Mouse (Mus musculus) liver, postnatal 0 days (tissue): ENCODE data around the gene Slc44a5. TPM values are rescaled to one million over a fixed set of nuclear protein-coding genes. Genes with fewer than 3 reads are reported as not detected.

Experiments used
- ATAC-seq: fragments of 200-750 bp; cut with Nextera tagmentation; 2 replicates; pipeline ENCODE4 v1.8.0; 2017; ENCODE audit warnings: mild to moderate bottlenecking, moderate library complexity
- DNase-seq: peaks from one replicate; pipeline ENCODE4 v3.0.0-alpha.2; 2016
- H3K27ac ChIP-seq: fragments of 300-500 bp; sonication (generic); 2 replicates; pipeline ENCODE4 v1.5.1; 2014; ENCODE audit warnings: antibody characterized with exemption, moderate library complexity, mild to moderate bottlenecking, low read depth
- H3K27me3 ChIP-seq: fragments of 300-500 bp; sonication (generic); 2 replicates; pipeline ENCODE4 v1.6.1; 2014; ENCODE audit warnings: low read length, control low read depth, mixed read lengths; ENCODE audit not compliant: insufficient read depth
- H3K36me3 ChIP-seq: fragments of 300-500 bp; sonication (generic); replicated peaks from 2 replicates; pipeline ENCODE4 v1.6.1; 2014; ENCODE audit warnings: mild to moderate bottlenecking, control low read depth, low read length, moderate library complexity, mixed read lengths; ENCODE audit not compliant: insufficient read depth
- H3K4me1 ChIP-seq: fragments of 300-500 bp; sonication (generic); 2 replicates; pipeline ENCODE4 v1.6.1; 2014; ENCODE audit warnings: antibody characterized with exemption, mild to moderate bottlenecking, control low read depth; ENCODE audit not compliant: insufficient read depth
- H3K4me2 ChIP-seq: fragments of 300-500 bp; sonication (generic); 2 replicates; pipeline ENCODE4 v1.6.1; 2014; ENCODE audit warnings: low read depth, mild to moderate bottlenecking, low read length, moderate library complexity, mixed read lengths
- H3K4me3 ChIP-seq: fragments of 300-500 bp; sonication (generic); 2 replicates; pipeline ENCODE4 v1.5.1; 2014; ENCODE audit warnings: low read depth, low read length
- H3K9ac ChIP-seq: fragments of 300-500 bp; sonication (generic); replicated peaks from 2 replicates; pipeline ENCODE4 v1.6.1; 2014; ENCODE audit warnings: mild to moderate bottlenecking, moderate library complexity
- H3K9me3 ChIP-seq: fragments of 300-500 bp; sonication (generic); 2 replicates; pipeline ENCODE4 v1.6.1; 2016; ENCODE audit warnings: mild to moderate bottlenecking, control low read depth, low read length, mixed read lengths
- CTCF ChIP-seq: sonication (generic); IDR thresholded peaks from 2 replicates; pipeline ENCODE4 v1.5.1; 2016; ENCODE audit warnings: antibody characterized with exemption, low read depth
- EP300 ChIP-seq: IDR thresholded peaks from 2 replicates; pipeline ENCODE4 v1.6.1; 2016; ENCODE audit warnings: antibody characterized with exemption, low read depth, mild to moderate bottlenecking
- WGBS: fragments of 180-500 bp; shearing (Covaris S2); extraction: QIAGEN DNeasy Blood & Tissue Kit; methylation state at CpG from one replicate; pipeline ENCODE4 v1.1.7; 2014; ENCODE audit not compliant: insufficient replicate concordance; 5-methylcytosine and 5-hydroxymethylcytosine counted together
- polyA plus RNA-seq: library from polyadenylated mRNA; unstranded; fragments of >200 nt; fragmentation: Nextera tagmentation; extraction: Ambion mirVana; gene quantifications from 2 replicates; pipeline ENCODE4 v1.2.1, GENCODE M21; 2015

Slc44a5 gene
- polyA plus RNA-seq, 1 experiment from 2014 or later = 0.02 TPM

DNA sequence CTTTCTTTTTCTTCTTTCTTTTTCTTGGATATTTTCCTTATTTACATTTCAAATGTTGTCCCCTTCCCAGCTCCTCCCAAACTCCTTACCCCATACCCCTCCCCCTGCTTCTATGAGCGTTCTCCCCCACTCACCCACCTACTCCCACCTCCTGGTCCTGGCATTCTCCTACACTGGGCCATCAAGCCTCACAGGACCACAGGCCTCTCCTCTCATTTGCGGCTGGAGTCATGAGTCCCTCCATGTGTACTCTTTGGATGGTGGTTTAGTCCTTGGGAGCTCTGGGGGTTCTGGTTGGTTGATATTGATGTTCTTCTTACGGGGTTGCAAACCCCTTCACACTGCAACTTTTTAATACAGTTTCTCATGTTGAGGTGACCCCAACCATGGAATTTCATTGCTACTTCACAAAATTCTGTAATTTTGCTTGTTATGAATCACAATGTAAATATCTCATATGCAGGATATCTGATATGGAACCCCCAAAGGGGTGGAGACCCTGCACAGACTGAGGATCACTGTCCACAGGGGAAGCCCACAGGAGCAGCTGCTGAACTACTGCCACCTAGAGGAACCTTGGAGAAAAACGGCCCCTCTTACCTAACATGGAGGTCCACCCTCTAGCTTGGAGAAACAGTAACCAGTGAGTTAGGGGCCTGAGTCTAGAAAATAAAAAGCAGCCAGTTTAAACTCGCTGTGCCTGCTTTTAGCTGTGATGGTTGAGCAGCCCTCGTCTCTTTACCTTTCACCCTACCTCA is 11.4 kb upstream of the Slc44a5 start:
- Histone ChIP-seq H3K4me2 (no peak overlapping the region), H3K9me3 (no peaks in the 10 kb centered on the region), H3K9ac (no peak overlapping the region), H3K27me3 (no peaks in the 10 kb centered on the region), H3K36me3 (no peaks in the 10 kb centered on the region), H3K27ac (no peak overlapping the region), H3K4me3 (no peak overlapping the region), H3K4me1 (no peaks in the 10 kb centered on the region)
- WGBS = 55% methylated on average over 6 of the region's 6 CpGs
- TF ChIP-seq EP300 (no peak), CTCF (peak; percentile 68)
- ATAC-seq = no peak
- no peak for DNase-seq

GRCm38 (mm10) chr3:153967447-153967846 is 5.8 kb upstream of the Slc44a5 start:
- ATAC-seq (no peak), DNase-seq (no peak)
- H3K27me3 ChIP-seq = peaks cover 2% of the 10 kb centered on the region; the same call in 1 of the 2 replicates
- no peak for TF ChIP-seq CTCF
- no peak for TF ChIP-seq EP300
- no peaks in the 10 kb centered on the region for H3K4me1 ChIP-seq
- 46% methylated on average over 5 of the region's 5 CpGs for WGBS
- H3K9ac ChIP-seq = no peak overlapping the region
- no peak overlapping the region for H3K27ac ChIP-seq
- no peaks in the 10 kb centered on the region for H3K36me3 ChIP-seq
- H3K9me3 ChIP-seq = no peaks in the 10 kb centered on the region
- H3K4me3 ChIP-seq = no peak overlapping the region
- no peak overlapping the region for H3K4me2 ChIP-seq

DNA sequence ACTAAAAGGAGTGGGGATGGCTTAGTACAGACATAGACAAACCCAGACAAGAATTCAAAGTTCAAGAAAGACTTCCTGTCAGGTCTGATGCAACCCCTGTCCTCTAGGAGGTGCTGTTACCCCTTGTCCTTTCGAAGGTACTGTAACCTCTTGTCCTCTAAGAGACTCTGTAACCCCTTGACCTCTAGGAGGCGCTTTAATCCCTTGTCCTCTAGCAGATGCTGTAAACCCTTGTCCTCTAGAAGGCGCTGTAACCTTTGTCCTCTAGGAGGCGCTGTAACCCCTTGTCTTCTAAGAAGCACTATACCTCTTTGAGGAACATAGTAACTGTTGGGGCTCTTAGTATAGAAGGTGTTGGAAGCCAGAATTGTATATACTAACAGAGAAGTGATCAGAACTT is 4.7 kb upstream of the Slc44a5 start:
- no peaks in the 10 kb centered on the region for H3K36me3 ChIP-seq
- H3K9me3 ChIP-seq = no peaks in the 10 kb centered on the region
- peak; percentile 59 for DNase-seq
- no peak for TF ChIP-seq EP300
- peak; percentile 84 for TF ChIP-seq CTCF
- no peak overlapping the region for H3K27ac ChIP-seq
- H3K27me3 ChIP-seq = peaks cover 13% of the 10 kb centered on the region
- no peak overlapping the region for H3K4me3 ChIP-seq
- no peak overlapping the region for H3K4me2 ChIP-seq
- no peaks in the 10 kb centered on the region; the same call in 1 of the 2 replicates for H3K4me1 ChIP-seq
- ATAC-seq = peak; percentile 64
- no peak overlapping the region for H3K9ac ChIP-seq
- WGBS = 55% methylated on average over 4 of the region's 4 CpGs

GRCm38 (mm10) chr3:153969451-153969850 is 3.8 kb upstream of the Slc44a5 start:
- DNase-seq (no peak), ATAC-seq (no peak)
- Histone ChIP-seq H3K27me3 (peaks cover 22% of the 10 kb centered on the region), H3K4me3 (no peak overlapping the region), H3K9ac (no peak overlapping the region), H3K27ac (no peak overlapping the region), H3K4me1 (no peaks in the 10 kb centered on the region; the same call in 1 of the 2 replicates), H3K4me2 (no peak overlapping the region), H3K36me3 (no peaks in the 10 kb centered on the region), H3K9me3 (no peaks in the 10 kb centered on the region)
- 80% methylated on average over 4 of the region's 4 CpGs for WGBS
- TF ChIP-seq EP300 = no peak
- TF ChIP-seq CTCF = no peak

- peak overlapping the region; percentile 25; the same call in 1 of the 2 replicates for H3K4me3 ChIP-seq
- no peaks in the 10 kb centered on the region for H3K36me3 ChIP-seq
- peaks cover 40% of the 10 kb centered on the region for H3K27me3 ChIP-seq
- DNase-seq (no peak), ATAC-seq (no peak)
- no peak overlapping the region for H3K27ac ChIP-seq
- no peaks in the 10 kb centered on the region for H3K9me3 ChIP-seq
- H3K4me1 ChIP-seq = no peaks in the 10 kb centered on the region; the same call in 1 of the 2 replicates
- no peak overlapping the region for H3K9ac ChIP-seq
- H3K4me2 ChIP-seq = peak overlapping the region; percentile 62; the same call in 1 of the 2 replicates
- WGBS = 10% methylated on average over 21 of the region's 21 CpGs
- TF ChIP-seq CTCF (no peak), EP300 (no peak)
These were observed 919 bp downstream of the Slc44a5 start for GRCm38 (mm10) chr3:153973949-153974760.

DNA sequence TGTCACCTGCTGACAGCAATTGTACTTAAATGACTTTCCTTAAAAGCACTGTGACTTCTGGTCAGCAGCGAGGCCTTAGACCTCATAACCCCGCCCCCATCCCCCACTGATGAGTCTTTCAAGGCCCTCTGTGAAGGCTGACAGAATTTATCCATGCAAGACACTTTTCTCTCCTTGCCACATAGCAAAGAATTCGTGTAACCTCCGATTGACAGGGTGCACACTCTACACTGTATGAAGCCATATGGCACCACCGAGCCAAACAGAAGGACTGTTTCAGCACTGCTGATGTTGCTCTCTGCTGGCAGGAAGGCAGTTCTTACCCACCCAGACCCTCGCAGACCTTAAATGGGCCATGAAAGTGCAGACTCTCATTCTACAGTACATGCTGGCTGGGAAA is 1.8 kb downstream of the Slc44a5 start:
- H3K36me3 ChIP-seq = no peaks in the 10 kb centered on the region
- TF ChIP-seq CTCF = no peak
- TF ChIP-seq EP300 = no peak
- no peak overlapping the region for H3K27ac ChIP-seq
- DNase-seq = no peak
- no peaks in the 10 kb centered on the region for H3K9me3 ChIP-seq
- no peak for ATAC-seq
- H3K27me3 ChIP-seq = peaks cover 40% of the 10 kb centered on the region
- no peaks in the 10 kb centered on the region; the same call in 1 of the 2 replicates for H3K4me1 ChIP-seq
- no peak overlapping the region for H3K4me3 ChIP-seq
- H3K9ac ChIP-seq = no peak overlapping the region
- WGBS = 17% methylated on average over 6 of the region's 6 CpGs
- no peak overlapping the region for H3K4me2 ChIP-seq
